Mouse (Mus musculus): ENCODE data around the gene Mapk8ip3. TPM values are rescaled to one million over a fixed set of nuclear protein-coding genes. Genes with fewer than 3 reads are reported as not detected.
A peak's percentile ranks its signal among the peaks of the same experiment; 100 is the strongest.
"Not testable (repeated sequence)": the region's sequence is repeated elsewhere in the genome, so short reads cannot be mapped to it uniquely, and the experiment has no call there.

Gene Mapk8ip3
- polyA plus RNA-seq, 1 experiment from 2014 or later = 90.0 TPM

GRCm38 (mm10) chr17:24943036-24943435 is 6.3 kb upstream of the Mapk8ip3 start:
- peaks cover 29% of the 10 kb centered on the region for H3K36me3 ChIP-seq (ENCODE audit: control insufficient read depth, insufficient read depth, low read length)
- no peak overlapping the region for H3K4me3 ChIP-seq (ENCODE audit: low read length)
- ATAC-seq = no peak
- no peak overlapping the region for H3K4me2 ChIP-seq (ENCODE audit: low read length)
- H3K4me1 ChIP-seq (ENCODE audit: control insufficient read depth, insufficient read depth, low read depth, low read length) = no peaks in the 10 kb centered on the region
- H3K9me3 ChIP-seq (ENCODE audit: control insufficient read depth, low read length) = no peaks in the 10 kb centered on the region
- H3K27me3 ChIP-seq (replicated peaks; ENCODE audit: control insufficient read depth, insufficient read depth, low read length) = no peaks in the 10 kb centered on the region
- WGBS = 83% methylated on average over 7 of the region's 7 CpGs
- H3K27ac ChIP-seq (ENCODE audit: low read depth, low read length) = no peak overlapping the region
- H3K9ac ChIP-seq (ENCODE audit: low read depth, low read length) = no peak overlapping the region

GRCm38 (mm10) chr17:24942453-24942852 is 5.7 kb upstream of the Mapk8ip3 start:
- H3K4me1 ChIP-seq (ENCODE audit: control insufficient read depth, insufficient read depth, low read depth, low read length); ATAC-seq; H3K4me2 ChIP-seq (ENCODE audit: low read length); H3K27me3 ChIP-seq (replicated peaks; ENCODE audit: control insufficient read depth, insufficient read depth, low read length); H3K9me3 ChIP-seq (ENCODE audit: control insufficient read depth, low read length); H3K9ac ChIP-seq (ENCODE audit: low read depth, low read length); H3K4me3 ChIP-seq (ENCODE audit: low read length); H3K27ac ChIP-seq (ENCODE audit: low read depth, low read length): not testable (repeated sequence)
- H3K36me3 ChIP-seq (ENCODE audit: control insufficient read depth, insufficient read depth, low read length) = peaks cover 23% of the 10 kb centered on the region
- 25% methylated on average over 2 of the region's 2 CpGs for WGBS

- no peak for ATAC-seq
- WGBS = 45% methylated on average over 6 of the region's 6 CpGs
- Histone ChIP-seq H3K4me2 (ENCODE audit: low read length) (peak overlapping the region; percentile 67), H3K4me3 (ENCODE audit: low read length) (peak overlapping the region; percentile 91), H3K27me3 (replicated peaks; ENCODE audit: control insufficient read depth, insufficient read depth, low read length) (no peaks in the 10 kb centered on the region), H3K9ac (ENCODE audit: low read depth, low read length) (peak overlapping the region; percentile 92), H3K27ac (ENCODE audit: low read depth, low read length) (peak overlapping the region; percentile 75), H3K36me3 (ENCODE audit: control insufficient read depth, insufficient read depth, low read length) (no peaks in the 10 kb centered on the region), H3K9me3 (ENCODE audit: control insufficient read depth, low read length) (no peaks in the 10 kb centered on the region), H3K4me1 (ENCODE audit: control insufficient read depth, insufficient read depth, low read depth, low read length) (peaks cover 18% of the 10 kb centered on the region)
These were observed 489 bp upstream of the Mapk8ip3 start for GRCm38 (mm10) chr17:24937266-24937665.

- H3K36me3 ChIP-seq (ENCODE audit: control insufficient read depth, insufficient read depth, low read length) = no peaks in the 10 kb centered on the region
- ATAC-seq = no peak
- H3K9me3 ChIP-seq (ENCODE audit: control insufficient read depth, low read length) = no peaks in the 10 kb centered on the region
- no peaks in the 10 kb centered on the region for H3K27me3 ChIP-seq (replicated peaks; ENCODE audit: control insufficient read depth, insufficient read depth, low read length)
- H3K4me2 ChIP-seq (ENCODE audit: low read length) = peak overlapping the region; percentile 67
- H3K4me3 ChIP-seq (ENCODE audit: low read length) = peak overlapping the region; percentile 91
- no peak overlapping the region for H3K27ac ChIP-seq (ENCODE audit: low read depth, low read length)
- H3K9ac ChIP-seq (ENCODE audit: low read depth, low read length) = peak overlapping the region; percentile 92
- H3K4me1 ChIP-seq (ENCODE audit: control insufficient read depth, insufficient read depth, low read depth, low read length) = peaks cover 18% of the 10 kb centered on the region
These were observed 1.1 kb downstream of the Mapk8ip3 start for GRCm38 (mm10) chr17:24935666-24936065.

GRCm38 (mm10) chr17:24934926-24935325 is 1.9 kb downstream of the Mapk8ip3 start:
- no peaks in the 10 kb centered on the region for H3K27me3 ChIP-seq (replicated peaks; ENCODE audit: control insufficient read depth, insufficient read depth, low read length)
- no peaks in the 10 kb centered on the region for H3K9me3 ChIP-seq (ENCODE audit: control insufficient read depth, low read length)
- H3K27ac ChIP-seq (ENCODE audit: low read depth, low read length) = no peak overlapping the region
- H3K9ac ChIP-seq (ENCODE audit: low read depth, low read length) = peak overlapping the region; percentile 92; the same call in 1 of the 2 replicates
- H3K4me3 ChIP-seq (ENCODE audit: low read length) = peak overlapping the region; percentile 91
- peak overlapping the region; percentile 67 for H3K4me2 ChIP-seq (ENCODE audit: low read length)
- ATAC-seq = no peak
- H3K4me1 ChIP-seq (ENCODE audit: control insufficient read depth, insufficient read depth, low read depth, low read length) = peaks cover 18% of the 10 kb centered on the region
- 91% methylated on average over 4 of the region's 4 CpGs for WGBS
- no peaks in the 10 kb centered on the region for H3K36me3 ChIP-seq (ENCODE audit: control insufficient read depth, insufficient read depth, low read length)

- Histone ChIP-seq H3K9me3 (ENCODE audit: control insufficient read depth, low read length) (no peaks in the 10 kb centered on the region), H3K27me3 (replicated peaks; ENCODE audit: control insufficient read depth, insufficient read depth, low read length) (no peaks in the 10 kb centered on the region), H3K4me1 (ENCODE audit: control insufficient read depth, insufficient read depth, low read depth, low read length) (peaks cover 18% of the 10 kb centered on the region), H3K4me2 (ENCODE audit: low read length) (no peak overlapping the region), H3K36me3 (ENCODE audit: control insufficient read depth, insufficient read depth, low read length) (0 out of 2 replicates have a peak, but pooled peaks cover 2% of the 10 kb centered on the region), H3K4me3 (ENCODE audit: low read length) (no peak overlapping the region), H3K27ac (ENCODE audit: low read depth, low read length) (no peak overlapping the region), H3K9ac (ENCODE audit: low read depth, low read length) (no peak overlapping the region)
- no peak for ATAC-seq
- WGBS = 70% methylated on average over 4 of the region's 4 CpGs
These were observed 3.6 kb downstream of the Mapk8ip3 start for GRCm38 (mm10) chr17:24933163-24933562.

GRCm38 (mm10) chr17:24932431-24932830 is 4.3 kb downstream of the Mapk8ip3 start:
- Histone ChIP-seq H3K4me1 (ENCODE audit: control insufficient read depth, insufficient read depth, low read depth, low read length) (peaks cover 18% of the 10 kb centered on the region), H3K9me3 (ENCODE audit: control insufficient read depth, low read length) (no peaks in the 10 kb centered on the region), H3K36me3 (ENCODE audit: control insufficient read depth, insufficient read depth, low read length) (peaks cover 5% of the 10 kb centered on the region; the same call in 1 of the 2 replicates), H3K27ac (ENCODE audit: low read depth, low read length) (no peak overlapping the region), H3K4me2 (ENCODE audit: low read length) (no peak overlapping the region), H3K4me3 (ENCODE audit: low read length) (no peak overlapping the region), H3K27me3 (replicated peaks; ENCODE audit: control insufficient read depth, insufficient read depth, low read length) (no peaks in the 10 kb centered on the region), H3K9ac (ENCODE audit: low read depth, low read length) (no peak overlapping the region)
- WGBS = 95% methylated on average over 4 of the region's 4 CpGs
- ATAC-seq = no peak

GRCm38 (mm10) chr17:24929506-24929905 is 7.3 kb downstream of the Mapk8ip3 start:
- no peak overlapping the region for H3K27ac ChIP-seq (ENCODE audit: low read depth, low read length)
- H3K4me1 ChIP-seq (ENCODE audit: control insufficient read depth, insufficient read depth, low read depth, low read length) = peaks cover 4% of the 10 kb centered on the region
- ATAC-seq = no peak
- no peaks in the 10 kb centered on the region for H3K27me3 ChIP-seq (replicated peaks; ENCODE audit: control insufficient read depth, insufficient read depth, low read length)
- no peak overlapping the region for H3K4me3 ChIP-seq (ENCODE audit: low read length)
- WGBS = 81% methylated on average over 1 of the region's 1 CpGs
- H3K4me2 ChIP-seq (ENCODE audit: low read length) = no peak overlapping the region
- H3K9me3 ChIP-seq (ENCODE audit: control insufficient read depth, low read length) = no peaks in the 10 kb centered on the region
- peaks cover 17% of the 10 kb centered on the region for H3K36me3 ChIP-seq (ENCODE audit: control insufficient read depth, insufficient read depth, low read length)
- H3K9ac ChIP-seq (ENCODE audit: low read depth, low read length) = no peak overlapping the region

GRCm38 (mm10) chr17:24923246-24923645 is 13.5 kb downstream of the Mapk8ip3 start:
- Histone ChIP-seq H3K27me3 (replicated peaks; ENCODE audit: control insufficient read depth, insufficient read depth, low read length) (no peaks in the 10 kb centered on the region), H3K36me3 (ENCODE audit: control insufficient read depth, insufficient read depth, low read length) (peaks cover 57% of the 10 kb centered on the region), H3K9me3 (ENCODE audit: control insufficient read depth, low read length) (no peaks in the 10 kb centered on the region), H3K4me1 (ENCODE audit: control insufficient read depth, insufficient read depth, low read depth, low read length) (no peaks in the 10 kb centered on the region), H3K4me3 (ENCODE audit: low read length) (no peak overlapping the region), H3K4me2 (ENCODE audit: low read length) (no peak overlapping the region), H3K27ac (ENCODE audit: low read depth, low read length) (no peak overlapping the region), H3K9ac (ENCODE audit: low read depth, low read length) (no peak overlapping the region)
- WGBS = 88% methylated on average over 1 of the region's 1 CpGs
- no peak for ATAC-seq

- no peak overlapping the region for H3K27ac ChIP-seq (ENCODE audit: low read depth, low read length)
- H3K4me3 ChIP-seq (ENCODE audit: low read length) = no peak overlapping the region
- no peaks in the 10 kb centered on the region for H3K9me3 ChIP-seq (ENCODE audit: control insufficient read depth, low read length)
- no peak for ATAC-seq
- no peak overlapping the region for H3K9ac ChIP-seq (ENCODE audit: low read depth, low read length)
- no peak overlapping the region for H3K4me2 ChIP-seq (ENCODE audit: low read length)
- H3K4me1 ChIP-seq (ENCODE audit: control insufficient read depth, insufficient read depth, low read depth, low read length) = no peaks in the 10 kb centered on the region
- H3K27me3 ChIP-seq (replicated peaks; ENCODE audit: control insufficient read depth, insufficient read depth, low read length) = no peaks in the 10 kb centered on the region
- H3K36me3 ChIP-seq (ENCODE audit: control insufficient read depth, insufficient read depth, low read length) = peaks cover 77% of the 10 kb centered on the region
These were observed 22.8 kb downstream of the Mapk8ip3 start for GRCm38 (mm10) chr17:24913984-24914383.
